Mouse (Mus musculus): ENCODE data around the gene Elf3.
"Not testable (repeated sequence)": the region's sequence is repeated elsewhere in the genome, so short reads cannot be mapped to it uniquely, and the experiment has no call there.

Gene Elf3

DNA sequence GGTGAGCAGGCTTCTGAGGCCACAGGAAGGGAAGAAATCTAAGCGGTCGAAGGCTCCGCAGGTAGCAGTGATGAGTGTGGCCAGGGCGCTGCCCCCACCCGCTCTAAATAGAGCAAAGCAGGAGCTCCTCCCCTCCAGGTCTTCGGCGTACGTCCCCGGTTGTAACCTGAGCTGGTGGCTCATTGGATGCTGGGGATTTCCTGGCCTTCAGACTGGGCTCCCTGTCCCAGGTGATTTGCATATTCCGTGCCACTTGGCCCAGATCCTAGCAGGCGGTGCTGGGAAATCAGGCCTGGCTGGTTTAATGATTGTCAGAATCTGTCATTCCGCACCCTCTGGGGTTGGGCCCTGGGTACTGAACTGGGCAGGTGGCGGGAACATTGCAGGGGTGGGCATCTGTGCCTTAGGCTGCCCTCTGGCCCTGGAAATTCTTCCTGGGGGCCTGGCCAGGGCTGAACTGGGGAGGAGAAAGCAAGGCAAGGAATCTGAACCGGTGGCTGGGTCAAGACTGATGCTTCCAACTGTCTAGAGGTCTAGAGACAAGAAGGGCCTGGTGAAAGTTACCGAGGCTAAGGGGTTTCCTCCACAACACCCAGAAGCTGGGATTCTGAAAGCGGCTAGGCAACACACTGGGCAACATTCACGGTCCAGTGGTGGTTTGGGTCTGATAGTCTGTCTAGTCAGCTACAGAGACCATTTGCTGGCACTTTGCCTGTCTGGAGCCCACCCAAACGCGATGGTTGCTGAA lies at the start of gene Elf3:
Gene Elf3, minus strand, starts transcription at position 189 of the 748 bp plus-strand sequence.
- peak; percentile 82 to 91 for DNase-seq

DNA sequence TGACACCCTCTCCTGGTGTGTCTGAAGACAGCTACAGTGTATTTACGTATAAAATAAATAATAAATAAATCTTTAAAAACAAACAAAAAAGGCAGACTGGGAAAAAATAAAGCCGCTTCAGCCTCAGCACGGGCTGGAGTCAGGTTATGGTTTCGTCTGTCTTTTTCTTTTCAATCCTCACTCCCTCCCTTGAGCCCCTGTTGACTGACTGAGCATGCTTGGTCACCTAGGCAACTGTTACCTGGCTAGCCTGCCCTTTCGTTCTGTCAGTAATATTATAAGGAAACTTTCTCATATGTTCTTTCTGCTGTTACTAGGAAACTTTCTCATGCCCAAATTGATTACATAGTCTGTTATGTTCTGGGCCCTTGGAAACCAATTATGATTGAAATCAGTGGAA lies 32.5 kb upstream of the Elf3 start:
- no peak for DNase-seq

DNA sequence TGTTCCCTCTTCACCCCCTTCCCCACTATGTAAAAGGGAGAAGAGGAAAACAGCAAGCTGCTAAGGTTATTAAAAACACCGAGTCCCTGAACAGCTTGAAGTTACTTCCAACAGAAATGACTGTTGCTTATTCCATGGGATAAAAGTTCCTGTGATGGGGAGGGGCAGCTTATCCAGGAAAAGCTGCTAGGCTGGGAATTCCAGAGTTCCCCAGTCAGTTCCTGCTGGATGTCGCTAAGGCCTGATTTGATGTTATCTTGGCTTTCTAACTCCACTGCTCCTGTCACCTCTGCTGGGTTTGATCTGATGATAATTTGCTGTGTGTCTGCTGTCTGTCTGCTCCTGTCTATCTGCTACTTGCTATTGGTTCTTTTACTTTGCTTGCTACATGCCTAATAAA lies 27.9 kb upstream of the Elf3 start:
- DNase-seq: no peak

DNA sequence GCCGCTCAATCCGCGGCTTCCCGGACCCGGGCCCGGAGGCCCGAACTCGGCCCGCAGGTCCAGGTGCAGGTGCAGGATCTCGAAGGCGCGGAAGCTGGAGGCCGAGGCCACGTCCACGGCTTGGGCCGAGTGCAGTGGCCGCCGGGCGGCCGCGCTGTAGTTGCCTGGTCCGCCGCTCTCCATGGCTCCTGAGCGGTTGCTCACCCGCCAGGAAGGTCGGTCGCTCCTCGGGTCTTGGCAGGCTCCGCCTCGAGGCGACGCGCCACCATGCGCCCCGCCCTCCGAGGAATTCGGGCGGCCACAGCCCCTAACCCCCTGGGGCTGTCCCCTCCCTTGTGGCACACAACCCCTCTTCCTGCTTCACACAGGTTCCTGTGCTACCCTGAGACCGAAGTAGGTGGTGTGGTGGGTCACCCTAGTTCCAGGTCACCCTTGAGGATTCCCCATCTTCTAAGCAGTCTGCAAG lies 25.5 kb upstream of the Elf3 start, which contains the start of gene Rnpep:
Gene Rnpep, minus strand, starts transcription at position 259 of the 466 bp plus-strand sequence.
- DNase-seq: peak; percentile 84 to 86

DNA sequence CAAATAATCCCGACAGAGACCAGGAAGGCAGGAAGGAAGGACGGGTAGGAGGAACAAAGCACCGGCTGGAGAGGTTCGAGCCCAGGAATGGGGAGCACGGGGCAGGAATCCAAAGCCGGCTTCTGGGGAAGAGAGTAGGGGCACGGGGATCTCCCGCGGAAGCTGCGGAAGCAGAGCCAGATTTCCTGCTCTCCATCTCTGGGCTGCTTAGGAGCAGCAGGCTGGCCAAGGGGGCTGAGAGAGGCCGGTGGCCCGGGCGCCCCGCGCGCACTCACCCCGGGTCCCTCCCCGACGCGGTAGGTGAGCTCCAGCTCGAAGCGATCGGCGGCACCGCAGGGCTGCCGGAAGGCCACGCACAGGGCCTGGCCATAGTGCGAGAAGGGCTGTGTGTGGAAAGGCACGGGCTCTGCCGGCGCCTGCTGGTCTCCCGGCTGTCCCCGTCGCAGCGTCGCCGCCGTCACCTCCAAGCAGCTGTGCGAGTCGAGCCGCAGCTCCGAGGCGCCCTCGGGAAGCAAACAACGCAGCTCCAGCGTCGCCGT lies 25.0 kb upstream of the Elf3 start:
- DNase-seq: no peak

DNA sequence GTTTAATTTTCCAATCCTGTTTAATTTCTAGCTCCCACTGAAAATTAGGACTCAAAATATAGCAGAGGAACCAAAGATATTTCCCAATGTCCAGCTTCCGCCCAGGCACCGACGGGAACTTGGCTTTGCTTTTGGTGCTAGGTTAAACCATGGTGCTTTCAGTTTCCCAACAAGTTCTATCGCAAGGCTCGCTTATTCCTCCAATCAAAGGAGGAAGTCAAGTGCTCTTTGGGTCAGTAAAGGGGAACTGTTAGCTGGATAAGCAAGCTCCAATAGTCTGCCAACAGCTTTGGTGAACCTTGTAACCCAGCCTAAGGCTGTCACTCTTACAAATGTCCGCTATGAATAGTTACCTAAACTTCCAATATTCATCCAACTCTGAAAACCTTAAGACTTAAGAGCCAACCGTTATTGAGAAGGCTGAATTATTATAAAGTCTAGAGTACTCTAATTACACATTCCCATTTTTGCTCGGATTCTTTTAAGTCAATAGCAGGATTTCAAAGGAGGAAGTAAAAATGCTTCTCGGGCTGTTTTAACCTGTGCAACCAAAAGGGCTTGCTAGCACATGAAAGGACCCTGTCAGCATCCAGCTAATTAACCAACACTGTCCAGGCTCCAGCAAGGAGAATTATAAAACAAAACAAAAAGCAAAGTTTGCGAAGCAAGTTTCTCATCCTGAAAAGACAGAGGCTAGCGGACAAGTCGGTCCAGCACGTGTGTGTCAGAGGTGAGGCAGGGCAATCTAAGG lies 24.3 kb upstream of the Elf3 start:
- peak; percentile 41 to 58 for DNase-seq

DNA sequence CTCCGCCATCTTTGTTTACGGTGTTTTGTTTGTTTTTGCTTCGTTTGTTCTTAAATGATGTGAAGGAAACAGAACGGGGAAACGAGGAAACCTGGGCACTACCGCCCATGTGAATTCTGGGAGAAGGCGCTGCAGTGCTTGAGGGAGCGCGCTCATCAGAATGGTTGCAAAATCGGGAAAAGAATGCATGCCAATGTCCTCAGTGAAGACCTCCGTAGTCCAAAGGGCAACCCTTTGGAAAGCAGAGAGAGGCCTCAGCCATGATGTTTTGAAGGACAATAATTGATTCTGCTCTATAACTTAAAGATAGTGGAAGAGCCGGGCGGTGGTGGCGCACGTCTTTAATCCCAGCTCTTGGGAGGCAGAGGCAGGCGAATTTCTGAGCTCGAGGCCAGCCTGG lies 23.5 kb upstream of the Elf3 start:
- DNase-seq: no peak

DNA sequence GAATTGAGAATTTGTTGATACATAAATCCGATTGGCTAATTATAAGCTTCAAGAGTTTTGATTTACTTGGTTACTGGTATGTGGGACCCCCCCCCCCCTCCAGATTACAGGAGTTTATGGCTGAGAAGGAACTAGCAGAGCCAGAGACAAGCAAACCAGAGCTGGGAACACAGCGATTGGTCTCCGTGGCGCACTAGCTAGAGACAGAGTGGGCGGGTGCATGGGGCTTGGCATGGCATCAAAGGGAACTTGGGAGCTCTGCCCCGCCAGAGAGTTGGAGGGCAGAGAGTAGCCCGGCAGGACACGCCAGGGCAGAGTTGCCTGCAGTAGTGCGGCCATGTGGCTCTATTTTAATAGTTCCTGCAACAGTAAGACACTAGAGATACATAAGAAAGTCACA lies 22.3 kb upstream of the Elf3 start:
- peak; percentile 82 to 87 for DNase-seq

DNA sequence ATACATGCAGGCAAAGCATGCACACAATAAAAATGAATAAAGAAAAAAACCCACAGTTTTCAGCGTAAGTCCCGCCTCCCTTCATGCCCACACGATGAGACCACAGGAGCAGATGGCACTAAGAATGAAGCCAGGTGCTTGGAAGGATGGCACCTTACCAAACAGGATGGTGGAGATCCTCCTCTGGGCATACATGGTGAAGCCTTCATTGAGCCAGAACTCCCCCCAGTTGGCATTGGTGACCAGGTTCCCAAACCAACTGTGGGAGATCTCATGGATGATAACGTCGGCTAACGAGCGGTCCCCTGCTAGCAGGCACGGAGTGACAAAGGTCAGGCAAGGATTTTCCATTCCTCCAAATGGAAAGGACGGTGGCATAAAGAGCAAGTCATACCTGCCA lies 13.0 kb upstream of the Elf3 start:
- no peak for DNase-seq

DNA sequence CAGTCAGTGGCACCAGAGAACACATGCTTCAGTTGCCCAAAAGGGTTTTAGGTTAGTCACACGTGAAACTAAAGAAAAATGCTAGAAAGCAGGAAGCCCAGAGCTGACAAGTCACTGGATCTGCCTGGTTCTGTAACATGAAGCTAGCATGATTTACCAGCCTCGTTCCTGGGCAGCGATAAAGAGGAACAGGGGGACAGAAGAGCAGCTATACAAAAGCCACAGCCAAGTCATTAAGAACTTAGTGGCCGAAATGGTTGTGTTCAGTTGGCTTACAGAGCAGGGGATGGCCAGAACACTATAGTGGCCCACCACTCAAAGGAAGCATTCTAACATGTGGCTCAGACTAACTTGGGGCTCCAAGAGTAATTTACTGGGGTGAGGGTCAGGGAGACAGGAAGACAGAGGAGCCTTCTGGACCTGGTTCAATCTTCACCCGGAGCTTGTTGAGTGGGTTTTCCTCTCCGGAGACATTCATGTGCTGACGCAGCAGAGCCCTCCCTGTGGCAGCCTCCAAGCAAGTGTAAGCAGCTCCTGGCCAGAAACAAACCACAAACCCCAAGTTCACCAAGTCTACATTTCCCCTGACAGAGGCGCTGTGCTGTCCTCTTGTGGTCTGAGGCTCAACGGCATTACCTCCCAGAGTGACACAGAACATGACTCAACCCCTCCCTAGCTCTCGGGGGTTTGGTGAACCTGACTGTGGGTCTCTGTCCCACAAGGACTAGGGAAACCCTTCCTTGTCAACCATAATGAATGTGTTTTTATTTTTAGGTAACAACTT lies 9.5 kb upstream of the Elf3 start:
- no peak for DNase-seq

DNA sequence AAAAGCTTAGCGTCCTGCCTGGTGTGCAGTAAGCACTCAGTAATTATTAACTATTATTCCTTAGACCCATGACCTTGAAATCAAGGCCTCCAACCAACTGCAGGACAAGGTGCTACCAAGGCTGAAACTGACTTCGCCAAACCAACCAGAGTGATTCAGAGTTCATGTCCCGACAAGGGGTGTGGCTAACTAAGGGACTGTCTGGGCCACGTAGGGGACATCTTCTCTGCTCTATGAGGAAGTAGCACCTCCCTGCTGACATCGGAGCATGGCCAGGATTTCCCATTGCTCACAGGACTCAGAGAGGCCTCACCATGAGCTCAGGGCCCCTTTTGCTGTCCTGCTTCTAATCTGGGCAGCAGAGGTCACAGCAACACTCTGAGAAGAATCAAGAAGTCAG lies 7.5 kb upstream of the Elf3 start:
- DNase-seq: no peak

DNA sequence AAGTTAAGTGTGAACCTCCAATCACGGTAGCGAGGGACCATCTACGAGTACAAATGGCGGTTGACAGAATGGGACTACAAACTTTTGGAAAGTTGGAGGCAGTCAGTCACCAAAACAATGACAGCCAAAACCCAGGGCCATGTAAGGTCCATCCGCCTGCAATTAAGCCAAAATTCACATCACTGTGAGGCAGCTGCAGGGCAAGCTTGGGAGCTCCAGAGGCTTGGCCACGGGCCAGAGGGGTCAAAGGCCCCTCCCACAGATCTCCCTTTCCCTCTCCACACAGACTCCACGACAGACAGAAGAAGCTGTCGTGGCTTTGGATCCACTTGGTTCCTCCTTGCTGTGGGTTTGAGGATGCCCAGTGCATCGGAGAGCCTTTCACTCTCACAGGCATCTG lies 4.9 kb upstream of the Elf3 start:
- DNase-seq: no peak

DNA sequence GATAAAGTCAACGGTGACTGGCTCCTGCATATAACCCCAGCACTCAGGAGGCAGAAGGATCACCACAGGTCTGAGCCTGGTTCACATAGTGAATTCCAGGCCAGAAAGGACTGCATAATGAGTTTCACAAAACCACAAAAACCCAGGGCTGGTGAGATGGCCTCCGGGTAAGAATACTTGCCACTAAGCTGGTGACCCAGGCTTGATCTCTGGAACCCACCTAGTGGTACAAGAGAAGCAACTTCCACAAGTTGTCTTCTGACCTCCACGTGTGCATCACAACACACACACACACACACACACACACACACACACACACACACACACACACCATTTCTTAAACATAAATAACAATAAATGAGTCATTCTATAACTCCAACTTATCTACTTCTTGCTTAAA lies 4.0 kb upstream of the Elf3 start:
- DNase-seq: no peak

DNA sequence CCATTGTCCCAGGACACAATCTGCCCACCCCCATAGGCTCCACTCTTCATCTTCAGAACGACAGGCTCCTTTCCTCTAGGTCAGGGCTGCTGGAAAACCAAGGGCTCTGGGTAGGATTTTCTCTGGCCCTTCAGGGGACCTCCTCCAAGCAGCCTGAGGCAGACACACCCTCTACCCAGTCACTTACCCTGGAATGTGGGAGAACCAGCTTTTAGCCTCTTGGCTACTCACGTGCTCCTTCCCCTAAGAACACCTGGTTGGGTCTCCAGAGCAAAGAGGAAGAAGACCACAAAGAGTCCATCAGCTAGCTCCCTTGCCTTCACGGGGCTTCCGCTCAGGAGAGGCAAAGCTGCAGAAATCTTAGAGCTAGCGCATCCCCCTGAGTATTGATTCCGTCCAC lies 2.6 kb upstream of the Elf3 start:
- DNase-seq: peak; percentile 64 to 73

DNA sequence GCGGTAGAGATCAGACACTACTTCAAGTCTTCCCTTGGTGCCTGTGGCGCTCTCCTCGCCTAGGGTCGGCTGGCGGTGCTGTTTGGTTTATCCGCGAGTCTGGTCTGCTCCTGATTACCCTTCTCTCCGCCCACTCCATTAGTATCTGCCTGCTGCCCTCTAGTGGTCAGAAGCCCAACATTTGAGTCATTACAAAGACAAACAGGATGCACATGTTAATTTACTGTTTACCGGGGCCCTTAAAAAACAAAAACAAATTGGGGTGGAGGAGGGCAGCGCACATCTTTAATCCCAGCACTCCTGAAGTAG lies 714 bp upstream of the Elf3 start:
- peak; percentile 66 to 85 for DNase-seq

DNA sequence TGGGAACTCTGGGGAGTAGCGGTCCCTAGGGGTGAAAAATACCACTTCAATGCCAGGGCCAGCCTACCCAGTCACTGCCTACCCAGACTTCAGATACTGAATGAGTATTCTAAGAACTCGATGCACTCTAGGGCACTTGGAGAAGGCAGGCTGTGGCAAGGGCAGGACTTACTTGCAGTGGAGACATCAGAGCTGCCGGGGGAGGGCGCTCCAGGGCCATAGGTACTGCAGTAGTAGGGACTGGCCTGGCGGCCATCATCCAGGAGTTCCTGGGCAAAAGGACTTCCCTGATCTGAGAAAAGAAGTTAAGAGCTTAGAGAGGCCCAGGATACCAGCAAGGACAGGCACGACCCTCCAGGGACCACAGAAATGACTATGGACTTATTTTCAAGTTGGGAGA lies 2.1 kb downstream of the Elf3 start:
- DNase-seq: peak; percentile 71 to 80

DNA sequence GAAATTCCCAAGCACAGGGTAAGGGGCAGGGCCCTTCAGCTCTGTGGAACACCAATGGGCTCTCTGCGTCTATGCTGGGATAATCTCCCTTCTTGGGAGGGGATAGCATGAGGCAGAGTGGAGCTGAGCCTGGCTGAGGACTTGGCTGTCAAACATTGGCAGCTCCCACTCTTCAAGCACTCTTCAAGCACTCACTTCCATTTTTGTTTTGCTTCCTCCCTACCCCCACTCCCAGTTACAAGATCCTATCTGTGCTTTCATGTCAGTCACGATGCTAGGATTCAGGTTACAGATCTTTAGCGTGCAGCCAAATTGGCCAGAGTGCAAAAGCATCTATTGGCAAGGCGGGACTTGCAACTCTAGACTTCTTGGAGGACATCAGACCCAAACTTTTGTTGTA lies 5.5 kb downstream of the Elf3 start:
- peak in 1 of 2 experiments; percentile 49 for DNase-seq

DNA sequence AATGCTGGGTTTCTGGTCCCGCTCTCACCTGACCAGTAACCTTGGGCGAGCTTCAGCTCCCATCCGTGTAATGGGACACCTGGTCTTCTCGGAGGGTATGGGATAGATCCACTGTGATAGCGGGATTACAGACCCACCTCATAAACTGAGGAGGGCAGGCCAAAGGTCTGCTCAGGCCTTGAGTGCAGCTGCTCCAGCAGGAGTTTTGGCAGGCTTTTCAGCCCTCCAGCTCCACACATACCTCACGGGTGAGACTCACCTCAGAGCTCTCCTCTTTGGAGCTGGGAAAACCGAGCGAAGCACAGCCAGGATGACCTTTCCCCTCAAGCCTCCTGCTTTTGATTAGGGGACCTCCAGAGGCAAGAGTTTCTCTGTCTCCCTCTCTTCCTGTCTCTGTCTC lies 7.0 kb downstream of the Elf3 start:
- no peak for DNase-seq

DNA sequence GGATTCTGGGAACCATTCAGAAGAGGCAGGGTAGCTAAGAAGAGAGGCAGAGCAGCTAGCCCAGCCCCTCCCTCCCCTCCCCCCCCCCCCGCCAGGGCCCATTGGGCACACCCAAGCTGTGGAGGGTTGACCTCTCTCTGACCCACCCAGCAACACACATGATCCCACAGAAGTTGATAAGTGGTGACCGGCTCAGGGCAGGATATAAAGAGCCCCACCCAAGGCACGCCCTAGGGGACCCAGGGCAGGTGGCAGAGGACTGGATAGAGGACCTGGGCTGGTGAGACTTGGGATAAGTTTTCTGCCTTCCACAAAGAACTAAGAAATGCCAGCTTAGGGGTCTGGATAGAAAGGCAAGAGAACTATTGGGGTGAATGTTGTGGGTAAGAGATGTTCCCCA lies 7.7 kb downstream of the Elf3 start:
- no peak for DNase-seq

DNA sequence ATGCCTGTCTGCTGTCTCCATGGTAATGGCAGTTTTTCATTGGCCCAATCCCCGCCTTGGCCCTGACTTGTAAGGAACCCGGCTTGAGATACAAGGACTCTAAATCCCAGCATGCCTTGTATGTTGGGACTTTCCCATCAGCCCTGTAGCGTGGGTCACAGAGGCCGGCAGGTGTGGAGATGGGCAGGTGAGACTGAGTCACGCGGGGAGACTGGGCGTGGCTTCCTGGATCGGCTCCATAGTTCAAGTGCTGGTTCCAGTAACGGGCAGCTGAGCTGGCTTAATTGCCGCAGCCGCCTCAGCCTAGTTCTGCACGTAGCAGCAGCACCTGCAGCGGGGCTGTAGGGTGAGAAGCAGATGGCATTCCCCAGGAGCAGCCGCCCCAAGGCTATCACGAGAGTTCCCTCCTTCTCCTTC lies 9.9 kb downstream of the Elf3 start:
- DNase-seq: peak; percentile 85 to 90

DNA sequence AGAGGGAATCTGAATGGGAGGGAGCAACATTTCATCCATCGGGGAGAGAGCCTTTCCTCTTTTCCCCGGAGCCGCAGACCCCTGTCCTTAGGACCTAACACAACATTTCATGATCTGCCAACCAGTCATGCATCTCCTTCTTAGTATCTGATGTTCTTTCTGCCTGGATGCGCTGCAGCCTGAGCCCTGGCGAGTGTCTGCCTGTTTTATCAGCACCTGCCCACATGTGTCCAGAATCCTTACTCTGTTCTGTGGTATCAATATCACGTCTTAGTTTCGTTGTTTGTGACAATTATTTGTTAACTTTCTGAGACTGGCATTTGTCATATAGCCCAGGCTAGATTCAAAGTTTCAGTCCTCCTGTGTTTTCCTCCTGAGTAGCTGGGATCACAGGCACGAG lies 14.4 kb downstream of the Elf3 start:
- no peak for DNase-seq

DNA sequence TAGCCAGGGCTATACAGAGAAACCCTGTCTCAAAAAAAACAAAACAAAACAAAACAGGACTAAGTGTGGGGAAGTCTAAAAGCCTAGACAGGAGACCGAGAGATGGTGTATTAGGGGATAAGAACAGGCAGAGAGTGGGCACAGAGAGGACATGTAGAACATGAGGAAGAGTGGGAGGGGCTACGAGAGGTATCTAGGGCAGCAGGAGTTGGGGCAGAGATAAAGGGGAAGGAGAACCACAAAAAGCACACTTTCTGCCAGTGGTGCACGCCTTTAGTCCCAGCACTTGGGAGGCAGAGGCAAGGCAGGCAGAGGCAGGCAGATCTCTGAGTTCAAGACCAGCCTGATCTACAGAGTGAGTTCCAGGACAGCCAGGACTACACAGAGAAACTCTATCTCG lies 18.2 kb downstream of the Elf3 start:
- not testable (repeated sequence) for DNase-seq

DNA sequence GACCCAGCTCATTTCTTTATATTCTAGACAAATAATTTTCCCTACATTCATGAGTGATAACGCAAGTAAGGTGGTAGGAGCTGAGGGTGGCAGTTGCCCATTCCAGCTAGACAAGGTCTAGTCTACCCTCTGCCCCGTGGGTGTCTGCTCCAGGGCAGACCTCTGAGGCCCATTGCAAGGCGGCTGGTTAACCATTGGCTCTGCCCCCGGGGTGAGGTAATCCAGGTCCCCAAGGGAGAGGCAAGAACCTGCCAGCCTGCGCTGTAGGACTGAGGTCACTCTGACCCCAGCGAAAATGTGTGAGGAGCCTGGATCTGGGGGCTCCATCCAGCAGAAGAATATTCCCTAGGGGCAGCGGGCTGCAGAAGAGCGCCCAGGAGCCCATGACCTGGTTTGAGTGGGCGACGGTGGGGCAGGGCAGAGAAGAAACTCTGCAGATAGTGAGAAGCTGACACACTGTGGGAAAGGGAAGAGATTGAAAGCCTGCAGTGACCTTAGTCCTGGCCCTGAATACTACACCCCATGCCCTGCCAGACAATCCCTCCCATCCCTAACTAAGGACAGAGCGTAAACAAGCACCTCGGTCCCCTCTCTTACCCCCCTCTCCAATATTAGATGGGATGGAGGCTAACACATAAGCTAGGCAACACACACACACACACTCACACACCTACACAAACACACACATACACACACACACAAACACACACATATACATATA lies 21.1 kb downstream of the Elf3 start:
- DNase-seq: no peak
